Mouse (Mus musculus): ENCODE results near the gene Cd33. TPM values are rescaled to one million over a fixed set of nuclear protein-coding genes. Genes with fewer than 3 reads are reported as not detected.

The Cd33 gene
- polyA plus RNA-seq, 1 experiment from 2014 or later = 0.69 TPM

DNA sequence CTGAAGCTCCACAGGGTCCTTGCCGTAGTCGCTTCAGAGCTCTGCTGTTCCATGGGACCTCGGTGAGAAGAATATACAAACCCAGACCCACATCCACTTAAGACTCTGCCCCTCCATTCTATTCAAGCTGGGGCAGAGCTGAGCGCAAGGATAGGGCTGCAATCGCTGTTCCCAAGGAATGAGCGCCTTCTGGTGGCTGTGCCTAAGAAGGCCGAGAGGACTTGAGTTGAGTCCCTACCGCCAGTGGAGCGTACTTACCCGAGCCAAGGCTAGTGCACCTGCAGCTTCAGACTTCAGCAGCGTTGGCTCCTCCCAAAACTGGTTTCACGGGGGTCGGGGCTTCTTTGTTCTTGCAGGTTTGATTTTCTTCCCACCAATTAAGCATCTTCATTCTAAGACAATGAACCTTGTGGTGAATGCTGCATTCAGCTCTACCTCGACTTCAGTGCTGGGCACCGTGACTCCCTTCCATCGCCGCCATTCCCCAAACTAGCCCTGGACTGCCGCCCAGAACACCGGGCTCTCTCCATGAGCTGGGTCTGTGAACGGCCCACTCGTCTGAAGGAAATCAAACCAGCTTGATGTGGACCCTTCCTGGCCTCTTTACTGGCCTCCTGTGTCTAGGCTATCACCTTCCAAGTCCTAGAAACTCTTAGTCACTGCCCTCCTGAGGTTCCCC, 48.7 kb downstream of the Cd33 start:
- Histone ChIP-seq H3K4me2 (no peak overlapping the region; the same call in 1 of the 2 replicates), H3K27ac (no peak overlapping the region), H3K9ac (no peak overlapping the region), H3K27me3 (peaks cover 9% of the 10 kb centered on the region), H3K4me1 (peaks cover 5% of the 10 kb centered on the region; the same call in 1 of the 2 replicates), H3K4me3 (replicated peaks) (no peak overlapping the region), H3K9me3 (peaks cover 5% of the 10 kb centered on the region; the same call in 1 of the 2 replicates), H3K36me3 (replicated peaks) (no peaks in the 10 kb centered on the region)
- WGBS = 14% methylated on average over 21 of the region's 21 CpGs
- peak; percentile 76 for ATAC-seq (ENCODE audit: low FRiP score)

DNA sequence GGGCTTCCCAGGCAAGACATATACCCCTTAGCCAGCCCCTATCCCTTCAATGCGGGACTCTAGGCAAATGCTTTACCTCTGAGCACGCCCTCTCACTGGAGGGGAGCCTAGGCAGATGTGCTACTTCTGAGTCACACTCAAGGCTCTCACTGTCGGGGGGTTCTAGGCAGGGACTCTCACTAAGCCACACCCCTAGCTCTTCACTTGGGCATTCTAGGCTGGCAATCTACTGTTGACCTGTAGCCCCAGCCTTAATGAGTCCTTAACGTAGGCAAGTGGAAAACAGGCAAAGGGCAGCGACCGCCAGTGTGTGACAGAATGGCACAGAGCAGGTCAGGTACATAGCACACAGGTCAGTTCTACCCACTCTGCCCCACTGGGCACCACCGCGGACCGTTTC, 53.4 kb downstream of the Cd33 start:
- H3K4me3 ChIP-seq (replicated peaks) = 0 out of 2 replicates have a peak overlapping the region, but pooled peaks have one; percentile 69
- 75% methylated on average over 9 of the region's 9 CpGs for WGBS
- ATAC-seq (ENCODE audit: low FRiP score) = 0 out of 2 replicates have a peak, but pooled peaks have one; percentile 15

DNA sequence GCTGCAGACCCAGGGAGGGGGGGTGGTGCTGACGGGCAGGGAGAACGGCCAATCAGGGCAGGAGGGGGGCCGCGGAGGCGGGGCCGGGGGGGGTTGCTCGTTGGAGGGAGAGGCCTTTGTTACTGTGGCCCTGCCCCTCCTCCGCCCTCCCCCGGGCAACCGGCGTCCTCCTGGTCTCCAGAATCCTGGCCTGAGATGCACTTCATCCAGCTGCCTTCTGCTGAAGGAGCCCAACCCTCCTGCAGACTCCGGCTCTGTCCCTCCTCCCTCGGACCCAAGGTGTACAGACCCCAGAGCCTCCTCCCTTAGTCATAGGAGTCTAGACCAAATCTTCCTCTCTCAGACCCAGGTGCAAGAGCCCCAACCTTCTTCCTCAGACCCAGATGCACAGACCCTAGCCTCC, 54.0 kb downstream of the Cd33 start:
- Histone ChIP-seq H3K4me2 (peak overlapping the region; percentile 77), H3K9ac (peak overlapping the region; percentile 93), H3K4me3 (replicated peaks) (peak overlapping the region; percentile 69), H3K27me3 (no peaks in the 10 kb centered on the region), H3K9me3 (no peaks in the 10 kb centered on the region), H3K36me3 (replicated peaks) (no peaks in the 10 kb centered on the region), H3K4me1 (peaks cover 22% of the 10 kb centered on the region), H3K27ac (peak overlapping the region; percentile 86)
- peak; percentile 90 for ATAC-seq (ENCODE audit: low FRiP score)
- under 1% methylated on average over 12 of the region's 13 CpGs for WGBS

More for the DNA sequence above, 53.4 kb downstream of the Cd33 start:
- Histone ChIP-seq H3K27me3 (peaks cover 3% of the 10 kb centered on the region), H3K27ac (no peak overlapping the region), H3K4me2 (peak overlapping the region; percentile 77), H3K9me3 (no peaks in the 10 kb centered on the region), H3K9ac (0 out of 2 replicates have a peak overlapping the region, but pooled peaks have one; percentile 93), H3K36me3 (replicated peaks) (no peaks in the 10 kb centered on the region), H3K4me1 (peaks cover 22% of the 10 kb centered on the region)

DNA sequence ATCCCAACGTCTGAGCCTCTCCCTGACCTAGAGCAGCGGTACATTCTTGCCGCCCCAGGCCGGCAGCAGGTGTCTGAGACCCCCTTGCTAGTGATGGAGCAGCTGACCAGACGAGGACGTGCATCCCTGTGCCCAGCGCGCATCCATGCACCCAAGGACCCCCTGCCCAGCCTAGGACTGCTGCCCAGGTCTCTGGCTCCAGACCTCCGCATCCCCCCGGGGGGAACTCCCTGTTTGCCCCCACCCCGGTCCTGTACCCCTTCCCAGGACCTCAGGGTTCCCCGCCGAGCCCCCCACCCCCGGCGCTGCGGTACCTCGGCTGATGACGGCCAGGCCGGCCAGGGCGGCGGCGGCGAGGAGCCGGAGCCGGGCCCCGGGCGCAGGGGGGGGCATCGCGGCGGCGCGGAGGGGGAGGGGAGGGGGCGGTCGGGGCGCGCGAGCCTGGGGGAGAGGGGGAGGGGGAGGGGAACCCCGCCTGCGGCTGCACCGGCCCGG, 54.5 kb downstream of the Cd33 start, which contains the start of gene Iglon5:
Gene Iglon5 (minus strand): TSS at position 445 of the 495 bp plus-strand sequence.
- Histone ChIP-seq H3K4me2 (peak within 1 kb of the TSS; percentile 77), H3K9me3 (no peaks in the 10 kb centered on the region), H3K27ac (peak within 1 kb of the TSS; percentile 86), H3K36me3 (replicated peaks) (no peaks in the 10 kb centered on the region), H3K4me1 (peaks cover 22% of the 10 kb centered on the region), H3K4me3 (replicated peaks) (peak within 1 kb of the TSS; percentile 69), H3K27me3 (no peaks in the 10 kb centered on the region), H3K9ac (peak within 1 kb of the TSS; percentile 93)
- WGBS = 2% methylated on average over 16 of the region's 41 CpGs
- peak; percentile 69 for ATAC-seq (ENCODE audit: low FRiP score)

DNA sequence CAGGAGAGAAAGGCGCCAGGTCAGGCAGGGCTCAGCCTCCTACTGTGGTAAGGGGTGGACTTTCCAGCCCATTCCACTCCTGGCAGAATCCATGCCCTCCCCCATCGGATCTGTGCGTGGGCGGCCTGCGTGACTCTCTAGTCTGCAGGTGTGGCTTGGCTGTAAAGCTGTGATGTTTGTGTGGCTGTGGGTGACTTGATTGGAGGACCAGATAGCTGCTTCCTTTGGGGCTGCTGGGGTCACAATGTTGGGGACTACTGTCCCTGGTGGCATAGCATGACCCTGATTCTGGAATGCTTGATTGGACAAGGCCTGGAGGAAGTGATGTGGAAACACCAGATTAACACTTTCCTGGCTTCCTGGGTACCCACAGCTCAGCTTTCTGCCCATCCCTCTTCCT, 55.6 kb downstream of the Cd33 start:
- peak overlapping the region; percentile 69 for H3K4me3 ChIP-seq (replicated peaks)
- ATAC-seq (ENCODE audit: low FRiP score) = no peak
- H3K27me3 ChIP-seq = no peaks in the 10 kb centered on the region
- no peaks in the 10 kb centered on the region for H3K9me3 ChIP-seq
- H3K4me2 ChIP-seq = peak overlapping the region; percentile 77
- no peak overlapping the region for H3K27ac ChIP-seq
- 45% methylated on average over 5 of the region's 5 CpGs for WGBS
- peaks cover 22% of the 10 kb centered on the region for H3K4me1 ChIP-seq
- peak overlapping the region; percentile 93; the same call in 1 of the 2 replicates for H3K9ac ChIP-seq
- no peaks in the 10 kb centered on the region for H3K36me3 ChIP-seq (replicated peaks)

DNA sequence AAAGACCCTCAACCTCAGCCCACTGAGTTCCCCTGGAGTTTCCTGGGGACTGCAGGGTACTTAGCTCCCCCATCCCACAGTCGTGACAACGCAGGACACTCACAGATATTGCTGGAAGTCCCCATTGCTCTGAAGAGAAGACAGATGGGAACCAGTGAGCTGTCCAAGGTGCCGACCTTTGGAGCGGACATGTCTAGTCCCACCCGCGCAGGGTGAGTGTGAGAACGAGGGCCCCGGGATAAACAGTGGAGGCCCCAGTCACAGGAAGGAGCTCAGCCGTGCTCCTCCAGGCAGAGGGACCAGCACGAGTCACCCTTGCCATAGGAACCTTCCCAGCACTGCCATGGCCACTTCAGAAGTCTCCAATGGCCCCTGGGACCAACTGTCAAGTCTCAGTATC, 61.0 kb downstream of the Cd33 start:
- peaks cover 16% of the 10 kb centered on the region for H3K27me3 ChIP-seq
- no peak overlapping the region for H3K27ac ChIP-seq
- H3K4me2 ChIP-seq = no peak overlapping the region
- WGBS = 22% methylated on average over 10 of the region's 10 CpGs
- no peak overlapping the region for H3K9ac ChIP-seq
- H3K9me3 ChIP-seq = no peaks in the 10 kb centered on the region
- no peak overlapping the region for H3K4me3 ChIP-seq (replicated peaks)
- H3K36me3 ChIP-seq (replicated peaks) = peaks cover 7% of the 10 kb centered on the region
- ATAC-seq (ENCODE audit: low FRiP score) = no peak
- H3K4me1 ChIP-seq = peaks cover 25% of the 10 kb centered on the region

DNA sequence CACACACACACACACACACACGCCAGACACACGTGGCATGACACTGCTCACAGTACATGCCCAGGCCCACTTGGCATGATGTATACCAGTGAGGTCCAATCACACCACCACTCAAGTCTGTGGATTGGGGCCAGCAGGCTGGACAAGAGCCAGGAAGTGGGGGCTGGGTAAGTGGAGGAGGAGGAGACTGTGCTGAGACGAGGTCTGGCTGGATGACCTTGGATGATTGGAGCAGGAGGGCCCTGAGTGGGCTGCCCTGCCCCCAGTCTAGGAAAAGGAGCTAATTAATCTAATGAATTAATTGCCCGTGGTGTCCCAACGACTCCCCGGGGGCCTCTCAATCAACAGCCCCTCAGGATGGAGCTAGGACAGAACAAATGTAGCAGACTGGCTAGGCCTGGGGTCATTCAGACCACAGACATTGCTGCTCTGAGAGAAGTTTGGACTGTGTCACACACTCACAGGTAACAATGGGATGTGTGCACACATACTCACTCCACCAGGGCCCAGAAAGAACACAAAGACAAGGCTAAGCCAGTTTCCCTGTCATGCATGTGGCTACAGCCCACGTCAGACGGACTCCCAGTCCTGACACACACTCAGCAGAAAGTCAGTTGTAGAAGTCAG, 62.0 kb downstream of the Cd33 start:
- ATAC-seq (ENCODE audit: low FRiP score) = peak; percentile 51
- WGBS = 46% methylated on average over 8 of the region's 8 CpGs
- H3K36me3 ChIP-seq (replicated peaks) = peaks cover 7% of the 10 kb centered on the region
- no peak overlapping the region for H3K9ac ChIP-seq
- no peaks in the 10 kb centered on the region for H3K9me3 ChIP-seq
- peaks cover 26% of the 10 kb centered on the region for H3K27me3 ChIP-seq
- H3K27ac ChIP-seq = no peak overlapping the region
- H3K4me2 ChIP-seq = no peak overlapping the region
- peaks cover 24% of the 10 kb centered on the region for H3K4me1 ChIP-seq
- H3K4me3 ChIP-seq (replicated peaks) = no peak overlapping the region

DNA sequence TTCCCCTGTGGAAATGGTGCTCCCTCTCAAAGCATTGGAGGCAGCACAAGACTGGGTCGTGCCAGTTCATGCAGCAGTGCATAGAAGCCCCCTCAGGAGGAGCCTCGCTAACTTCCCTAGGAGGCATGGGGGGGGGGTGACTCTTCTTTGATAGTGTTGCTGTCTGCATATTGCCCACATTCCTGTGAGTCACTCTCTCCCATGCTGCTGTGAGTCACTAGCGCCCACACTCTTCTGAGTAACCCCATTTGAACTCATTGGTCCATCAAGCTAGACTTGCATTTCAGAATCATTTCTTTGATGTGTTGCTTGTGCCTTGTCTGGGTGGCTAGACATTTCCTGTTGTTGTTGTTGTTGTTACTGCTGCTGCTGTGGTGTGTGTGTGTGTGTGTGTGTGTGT, 63.0 kb downstream of the Cd33 start:
- H3K4me1 ChIP-seq = peaks cover 31% of the 10 kb centered on the region
- no peak for ATAC-seq (ENCODE audit: low FRiP score)
- H3K36me3 ChIP-seq (replicated peaks) = peaks cover 7% of the 10 kb centered on the region
- 71% methylated on average over 3 of the region's 3 CpGs for WGBS
- H3K4me3 ChIP-seq (replicated peaks) = no peak overlapping the region
- H3K9me3 ChIP-seq = no peaks in the 10 kb centered on the region
- peaks cover 37% of the 10 kb centered on the region for H3K27me3 ChIP-seq
- no peak overlapping the region for H3K9ac ChIP-seq
- H3K27ac ChIP-seq = no peak overlapping the region
- no peak overlapping the region for H3K4me2 ChIP-seq

DNA sequence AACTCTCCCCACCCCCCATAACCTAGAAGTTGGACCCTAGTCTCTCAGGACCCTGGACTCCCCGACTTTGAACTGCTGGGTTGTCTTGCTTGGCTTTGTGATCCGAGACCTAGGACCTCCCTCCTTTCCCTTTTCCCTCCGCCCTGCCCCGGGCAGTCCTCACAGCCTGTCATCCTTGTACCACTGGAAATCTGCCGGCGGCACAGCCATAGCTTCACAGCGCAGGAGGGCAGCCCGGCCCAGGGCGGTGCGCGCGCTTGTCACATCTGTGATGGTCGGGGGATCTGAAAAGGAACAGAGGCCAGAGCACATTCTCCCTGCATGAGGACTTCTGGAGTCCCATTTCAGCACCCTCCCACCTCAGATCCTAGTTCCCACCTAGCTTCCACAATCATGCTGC, 67.9 kb downstream of the Cd33 start:
- peak; percentile 24; the same call in 1 of the 2 replicates for ATAC-seq (ENCODE audit: low FRiP score)
- no peak overlapping the region for H3K27ac ChIP-seq
- H3K9ac ChIP-seq = no peak overlapping the region
- WGBS = 5% methylated on average over 13 of the region's 13 CpGs
- H3K4me2 ChIP-seq = no peak overlapping the region
- no peaks in the 10 kb centered on the region for H3K9me3 ChIP-seq
- peaks cover 17% of the 10 kb centered on the region for H3K36me3 ChIP-seq (replicated peaks)
- H3K4me1 ChIP-seq = peaks cover 11% of the 10 kb centered on the region
- peaks cover 48% of the 10 kb centered on the region for H3K27me3 ChIP-seq
- H3K4me3 ChIP-seq (replicated peaks) = no peak overlapping the region

DNA sequence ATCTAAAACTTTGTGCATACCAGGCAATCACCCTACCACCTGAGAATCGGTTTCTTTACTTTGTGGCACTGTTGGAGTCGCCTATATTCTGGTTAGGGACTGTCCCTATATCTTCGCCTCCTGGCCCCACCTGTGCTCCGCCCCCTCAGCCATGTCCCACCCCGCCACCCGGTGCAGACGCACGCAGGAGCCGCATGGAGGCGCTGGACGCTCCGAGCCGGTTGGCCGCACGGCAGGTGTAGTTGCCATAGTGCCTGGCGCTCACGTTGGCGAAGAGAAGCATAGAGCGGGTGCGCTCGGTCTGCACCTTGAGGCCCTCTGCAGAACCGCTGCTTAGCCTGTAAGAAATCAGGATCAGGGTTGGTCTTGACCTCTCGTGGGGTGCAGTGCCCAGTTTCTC, 68.5 kb downstream of the Cd33 start:
- 17% methylated on average over 23 of the region's 23 CpGs for WGBS
- no peak for ATAC-seq (ENCODE audit: low FRiP score)
- H3K27me3 ChIP-seq = peaks cover 47% of the 10 kb centered on the region
- no peak overlapping the region for H3K27ac ChIP-seq
- peaks cover 11% of the 10 kb centered on the region for H3K4me1 ChIP-seq
- no peaks in the 10 kb centered on the region for H3K9me3 ChIP-seq
- no peak overlapping the region for H3K9ac ChIP-seq
- no peak overlapping the region for H3K4me2 ChIP-seq
- no peak overlapping the region for H3K4me3 ChIP-seq (replicated peaks)
- H3K36me3 ChIP-seq (replicated peaks) = peaks cover 17% of the 10 kb centered on the region
